Mouse (Mus musculus) thymus, postnatal 0 days (tissue): ENCODE measurements around the gene Timm23. TPM values are rescaled to one million over a fixed set of nuclear protein-coding genes. Genes with fewer than 3 reads are reported as not detected.

ENCODE experiments used
- DNase-seq: peaks from one replicate; pipeline ENCODE4 v3.0.0-alpha.2; 2015; ENCODE audit warnings: low spot score
- polyA plus RNA-seq: library from polyadenylated mRNA; unstranded; fragments of >200 nt; fragmentation: Nextera tagmentation; extraction: Ambion mirVana; gene quantifications from 2 replicates; pipeline ENCODE4 v1.2.1, GENCODE M21; 2015

The Timm23 gene
- polyA plus RNA-seq, 1 experiment from 2014 or later, result 402 TPM

DNA sequence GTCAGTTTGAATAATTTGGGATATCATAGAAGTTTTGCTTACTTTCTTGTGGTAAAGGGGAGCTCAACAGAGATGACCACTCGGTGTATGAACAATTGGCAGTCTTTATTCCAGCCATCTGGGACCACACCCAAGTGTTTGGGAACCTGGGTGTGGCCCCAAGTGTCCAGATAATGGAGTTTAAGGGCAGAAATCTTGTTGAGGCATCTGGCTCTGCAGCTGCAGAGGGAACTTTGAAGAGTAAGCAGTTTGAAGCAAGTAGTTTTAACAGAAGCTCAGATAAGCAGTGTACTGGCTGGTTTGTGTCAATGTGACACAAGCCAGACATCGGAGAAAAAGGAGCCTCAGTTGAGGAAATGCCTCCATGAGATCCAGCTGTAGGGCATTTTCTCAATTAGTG, 67.4 kb downstream of the Timm23 start:
- no peak for DNase-seq

- no peak for DNase-seq
These were observed 69.9 kb downstream of the Timm23 start for GRCm38 (mm10) chr14:32131836-32132235.

Other genes starting within 250 kb of the Timm23 start
- 0.82 and 0.86 TPM in 2 replicates for gene Galnt15, start 172.9 kb downstream of the Timm23 start, polyA plus RNA-seq
- 17.2 and 19.2 TPM in 2 replicates for gene Oxnad1, start 116.5 kb downstream of the Timm23 start, polyA plus RNA-seq
- 88.7 and 91.6 TPM in 2 replicates for gene Dph3, start 116.2 kb downstream of the Timm23 start, polyA plus RNA-seq
- gene Msmb, start 59.9 kb downstream of the Timm23 start, polyA plus RNA-seq, result not detected in 2 replicates
- 103 and 109 TPM in 2 replicates for gene Ncoa4, start 42.0 kb downstream of the Timm23 start, polyA plus RNA-seq
- gene Parg, start 51 bp upstream of the Timm23 start, polyA plus RNA-seq, result 41.3 and 41.4 TPM in 2 replicates
- 2.3 and 2.4 TPM in 2 replicates for gene Ogdhl, start 120.1 kb upstream of the Timm23 start, polyA plus RNA-seq
- gene 1700024G13Rik, start 186.5 kb upstream of the Timm23 start, polyA plus RNA-seq, result 0.33 and 0.40 TPM in 2 replicates